Mouse (Mus musculus) liver, adult 2 months (tissue): ENCODE data around the gene Map2k2. TPM values are rescaled to one million over a fixed set of nuclear protein-coding genes. Genes with fewer than 3 reads are reported as not detected.

Experiments
- DNase-seq: peaks from one replicate; pipeline ENCODE4 v3.0.0-alpha.2; 2011; ENCODE audit warnings: low read depth, low spot score; ENCODE audit errors: extremely low read depth
- H3K27ac ChIP-seq: fragments of 200-500 bp; replicated peaks from 2 replicates; pipeline ENCODE4 v1.5.1; 2012; ENCODE audit warnings: low read depth, mild to moderate bottlenecking, control low read depth, inconsistent platforms, low read length; ENCODE audit not compliant: insufficient read depth
- H3K27me3 ChIP-seq: fragments of 200-500 bp; 2 replicates; pipeline ENCODE4 v1.6.1; 2012; ENCODE audit warnings: mild to moderate bottlenecking, moderate library complexity, low read length, inconsistent platforms; ENCODE audit not compliant: control insufficient read depth, insufficient read depth
- H3K36me3 ChIP-seq: fragments of 200-500 bp; 2 replicates; pipeline ENCODE4 v1.6.1; 2012; ENCODE audit warnings: low read length, inconsistent platforms; ENCODE audit not compliant: control insufficient read depth, insufficient read depth
- H3K4me1 ChIP-seq: fragments of 200-500 bp; 2 replicates; pipeline ENCODE4 v1.6.1; 2011; ENCODE audit warnings: low read length; ENCODE audit not compliant: control insufficient read depth, insufficient read depth
- H3K4me3 ChIP-seq: fragments of 200-500 bp; 2 replicates; pipeline ENCODE4 v1.5.1; 2011; ENCODE audit warnings: low read depth, mild to moderate bottlenecking, control low read depth, low read length, moderate library complexity; ENCODE audit not compliant: insufficient read depth
- H3K79me2 ChIP-seq: fragments of 200-500 bp; 2 replicates; pipeline ENCODE4 v1.6.1; 2012; ENCODE audit warnings: inconsistent platforms, mild to moderate bottlenecking, low read length, moderate library complexity; ENCODE audit not compliant: control insufficient read depth, insufficient read depth
- H3K9ac ChIP-seq: fragments of 200-500 bp; 2 replicates; pipeline ENCODE4 v1.6.1; 2012; ENCODE audit warnings: low read depth, mild to moderate bottlenecking, control low read depth, inconsistent platforms, low read length
- CTCF ChIP-seq: fragments of 200-500 bp; IDR thresholded peaks from 2 replicates; pipeline ENCODE4 v1.5.1; 2011; ENCODE audit warnings: low read depth, low read length, control low read depth
- POLR2A ChIP-seq: fragments of 200-500 bp; IDR thresholded peaks from 2 replicates; pipeline ENCODE4 v1.6.1; 2011; ENCODE audit warnings: low read length, control low read depth; ENCODE audit not compliant: insufficient read depth; ENCODE audit errors: extremely low read depth
- WGBS: fragments of 180-500 bp; shearing (Covaris S2); methylation state at CpG from one replicate; pipeline ENCODE4 v1.1.7; 2018; 5-methylcytosine and 5-hydroxymethylcytosine counted together
- polyA plus RNA-seq: library from polyadenylated mRNA; depleted of rRNA; stranded (reverse); fragments of >200 nt; gene quantifications from 2 replicates; pipeline ENCODE4 v1.2.3, GENCODE M21; 2012; rRNA removed
- total RNA-seq: library from RNA; depleted of rRNA; stranded (reverse); fragments of >200 nt; gene quantifications from 2 replicates; pipeline ENCODE4 v1.2.3, GENCODE M21; 2014; rRNA removed

Map2k2 gene
- total and polyA plus RNA-seq, 2 experiments: 46.6 to 192 TPM

GRCm38 (mm10) chr10:81182336-81183333 is 76.9 kb downstream of the Map2k2 start, which contains the start of gene Dapk3:
TSS of gene Dapk3 (plus strand) at chr10:81183005.
- H3K36me3 ChIP-seq: peaks cover 43% of the 10 kb centered on the region
- TF ChIP-seq CTCF: no peak
- peak; percentile 29 for TF ChIP-seq POLR2A
- DNase-seq: peak; percentile 99
- H3K27me3 ChIP-seq: no peaks in the 10 kb centered on the region
- peak within 1 kb of the TSS; percentile 66 for H3K4me3 ChIP-seq
- peaks cover 19% of the 10 kb centered on the region for H3K4me1 ChIP-seq
- H3K9ac ChIP-seq: peak within 1 kb of the TSS; percentile 76
- peaks cover 18% of the 10 kb centered on the region for H3K79me2 ChIP-seq
- WGBS: 8% methylated on average over 53 of the region's 53 CpGs
- peak within 1 kb of the TSS; percentile 64 for H3K27ac ChIP-seq

Other genes with a start within 250 kb of the Map2k2 start
- under 0.01 and 0.09 TPM in 2 replicates for gene Tmprss9, start 234.1 kb upstream of the Map2k2 start, total RNA-seq
- gene Tmprss9, start 234.1 kb upstream of the Map2k2 start, polyA plus RNA-seq: 0.04 and 0.05 TPM in 2 replicates
- gene Timm13, start 204.9 kb upstream of the Map2k2 start, total RNA-seq: 79.9 and 87.7 TPM in 2 replicates
- gene Timm13, start 204.9 kb upstream of the Map2k2 start, polyA plus RNA-seq: 369 and 388 TPM in 2 replicates
- gene Lmnb2, start 187.7 kb upstream of the Map2k2 start, total RNA-seq: 3.2 and 3.3 TPM in 2 replicates
- 5.5 and 6.6 TPM in 2 replicates for gene Lmnb2, start 187.7 kb upstream of the Map2k2 start, polyA plus RNA-seq
- gene Gadd45b, start 175.8 kb upstream of the Map2k2 start, total RNA-seq: 2.1 and 8.3 TPM in 2 replicates
- 1.4 and 1.8 TPM in 2 replicates for gene Gadd45b, start 175.8 kb upstream of the Map2k2 start, polyA plus RNA-seq
- gene Gng7, start 91.0 kb upstream of the Map2k2 start, total RNA-seq: 0.09 and 0.13 TPM in 2 replicates
- 0.65 TPM in 2 replicates for gene Gng7, start 91.0 kb upstream of the Map2k2 start, polyA plus RNA-seq
- gene Diras1, start 80.3 kb upstream of the Map2k2 start, total RNA-seq: 0.07 TPM in 1 of 2 replicates, not detected in the other
- gene Diras1, start 80.3 kb upstream of the Map2k2 start, polyA plus RNA-seq: not detected in 2 replicates
- gene Slc39a3, start 68.5 kb upstream of the Map2k2 start, total RNA-seq: 6.1 and 6.9 TPM in 2 replicates
- gene Slc39a3, start 68.5 kb upstream of the Map2k2 start, polyA plus RNA-seq: 13.2 and 14.1 TPM in 2 replicates
- gene Sgta, start 45.7 kb upstream of the Map2k2 start, total RNA-seq: 43.9 and 53.8 TPM in 2 replicates
- gene Sgta, start 45.7 kb upstream of the Map2k2 start, polyA plus RNA-seq: 136 and 146 TPM in 2 replicates
- 7.4 and 9.3 TPM in 2 replicates for gene Thop1, start 35.9 kb upstream of the Map2k2 start, total RNA-seq
- 12.0 and 13.1 TPM in 2 replicates for gene Thop1, start 35.9 kb upstream of the Map2k2 start, polyA plus RNA-seq
- 190 and 205 TPM in 2 replicates for gene Creb3l3, start 7.0 kb upstream of the Map2k2 start, total RNA-seq
- gene Creb3l3, start 7.0 kb upstream of the Map2k2 start, polyA plus RNA-seq: 287 and 308 TPM in 2 replicates
- gene Zbtb7a, start 29.3 kb downstream of the Map2k2 start, total RNA-seq: 10.0 and 14.2 TPM in 2 replicates
- gene Zbtb7a, start 29.3 kb downstream of the Map2k2 start, polyA plus RNA-seq: 28.6 and 34.0 TPM in 2 replicates
- gene Pias4, start 62.0 kb downstream of the Map2k2 start, total RNA-seq: 8.9 and 10.1 TPM in 2 replicates
- gene Pias4, start 62.0 kb downstream of the Map2k2 start, polyA plus RNA-seq: 17.8 and 22.7 TPM in 2 replicates
- gene Eef2, start 70.7 kb downstream of the Map2k2 start, total RNA-seq: 812 and 946 TPM in 2 replicates
- 1,151 and 1,204 TPM in 2 replicates for gene Eef2, start 70.7 kb downstream of the Map2k2 start, polyA plus RNA-seq
- 14.1 and 16.0 TPM in 2 replicates for gene Dapk3, start 77.1 kb downstream of the Map2k2 start, total RNA-seq
- gene Dapk3, start 77.1 kb downstream of the Map2k2 start, polyA plus RNA-seq: 42.5 and 44.2 TPM in 2 replicates
- not detected in 2 replicates for gene 4930442H23Rik, start 77.9 kb downstream of the Map2k2 start, total RNA-seq
- gene 4930442H23Rik, start 77.9 kb downstream of the Map2k2 start, polyA plus RNA-seq: not detected in 2 replicates
- gene Nmrk2, start 96.1 kb downstream of the Map2k2 start, total RNA-seq: 0.09 TPM in 1 of 2 replicates, not detected in the other
- gene Nmrk2, start 96.1 kb downstream of the Map2k2 start, polyA plus RNA-seq: not detected in 2 replicates
- 0.07 TPM in 1 of 2 replicates, not detected in the other for gene Atcay, start 124.9 kb downstream of the Map2k2 start, total RNA-seq
- gene Atcay, start 124.9 kb downstream of the Map2k2 start, polyA plus RNA-seq: not detected in 2 replicates
- gene Zfr2, start 127.2 kb downstream of the Map2k2 start, total RNA-seq: 0.27 and 0.74 TPM in 2 replicates
- gene Zfr2, start 127.2 kb downstream of the Map2k2 start, polyA plus RNA-seq: 0.15 and 1.6 TPM in 2 replicates
- 0.60 and 0.65 TPM in 2 replicates for gene Matk, start 147.0 kb downstream of the Map2k2 start, total RNA-seq
- gene Matk, start 147.0 kb downstream of the Map2k2 start, polyA plus RNA-seq: 0.27 and 0.43 TPM in 2 replicates
- gene Mrpl54, start 161.0 kb downstream of the Map2k2 start, total RNA-seq: 52.1 and 65.9 TPM in 2 replicates
- 66.6 and 85.9 TPM in 2 replicates for gene Mrpl54, start 161.0 kb downstream of the Map2k2 start, polyA plus RNA-seq
- 30.5 and 44.1 TPM in 2 replicates for gene Apba3, start 161.0 kb downstream of the Map2k2 start, total RNA-seq
- 132 and 143 TPM in 2 replicates for gene Apba3, start 161.0 kb downstream of the Map2k2 start, polyA plus RNA-seq
- gene Tjp3, start 185.7 kb downstream of the Map2k2 start, total RNA-seq: 7.6 and 7.7 TPM in 2 replicates
- 24.2 and 32.0 TPM in 2 replicates for gene Tjp3, start 185.7 kb downstream of the Map2k2 start, polyA plus RNA-seq
- gene Pip5k1c, start 187.0 kb downstream of the Map2k2 start, total RNA-seq: 7.4 and 10.0 TPM in 2 replicates
- 25.8 and 30.1 TPM in 2 replicates for gene Pip5k1c, start 187.0 kb downstream of the Map2k2 start, polyA plus RNA-seq
- gene Cactin, start 215.2 kb downstream of the Map2k2 start, total RNA-seq: 5.0 and 5.7 TPM in 2 replicates
- 12.8 and 14.1 TPM in 2 replicates for gene Cactin, start 215.2 kb downstream of the Map2k2 start, polyA plus RNA-seq
- 0.37 and 0.81 TPM in 2 replicates for gene Tbxa2r, start 222.8 kb downstream of the Map2k2 start, total RNA-seq
- 3.8 and 4.0 TPM in 2 replicates for gene Tbxa2r, start 222.8 kb downstream of the Map2k2 start, polyA plus RNA-seq
- gene Gipc3, start 237.4 kb downstream of the Map2k2 start, total RNA-seq: under 0.01 and 0.27 TPM in 2 replicates
- gene Gipc3, start 237.4 kb downstream of the Map2k2 start, polyA plus RNA-seq: 0.51 and 0.57 TPM in 2 replicates
- gene Hmg20b, start 244.6 kb downstream of the Map2k2 start, total RNA-seq: 9.9 and 10.8 TPM in 2 replicates
- gene Hmg20b, start 244.6 kb downstream of the Map2k2 start, polyA plus RNA-seq: 48.1 and 54.0 TPM in 2 replicates